Mouse (Mus musculus): ENCODE measurements around the gene Senp5. TPM values are rescaled to one million over a fixed set of nuclear protein-coding genes. Genes with fewer than 3 reads are reported as not detected.

The Senp5 gene
- polyA plus RNA-seq, 1 experiment from 2014 or later: 13.1 TPM

DNA sequence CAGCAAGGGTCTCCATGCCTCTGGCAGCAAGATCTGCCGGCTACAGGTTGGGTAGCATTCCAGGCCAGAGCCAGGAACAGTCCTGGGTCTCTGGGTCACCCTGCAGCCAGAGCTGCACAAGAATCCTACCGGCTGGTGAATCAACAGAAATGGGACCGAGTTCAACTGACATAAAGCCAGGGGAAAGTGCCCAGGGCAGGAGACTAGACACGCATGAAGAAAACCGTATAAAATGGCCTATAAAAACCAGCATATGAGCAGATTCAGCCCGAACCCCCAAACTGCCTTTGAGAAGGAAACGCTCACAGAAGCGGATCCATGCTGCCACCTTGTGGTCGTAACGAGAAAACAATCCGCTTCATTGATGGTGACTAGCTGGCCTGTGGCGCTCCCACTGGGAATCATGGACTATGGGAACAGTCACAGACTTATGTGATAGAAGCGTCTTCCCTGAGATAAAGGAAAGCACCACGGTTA, 84.8 kb downstream of the Senp5 start:
- ATAC-seq: peak; percentile 72
- Histone ChIP-seq H3K36me3 (ENCODE audit: control insufficient read depth, insufficient read depth, low read length) (no peaks in the 10 kb centered on the region), H3K27ac (ENCODE audit: low read depth, low read length) (no peak overlapping the region), H3K9me3 (ENCODE audit: control insufficient read depth, low read length) (no peaks in the 10 kb centered on the region), H3K27me3 (replicated peaks; ENCODE audit: control insufficient read depth, insufficient read depth, low read length) (no peaks in the 10 kb centered on the region), H3K9ac (ENCODE audit: low read depth, low read length) (peak overlapping the region; percentile 51; the same call in 1 of the 2 replicates), H3K4me3 (ENCODE audit: low read length) (no peak overlapping the region), H3K4me2 (ENCODE audit: low read length) (peak overlapping the region; percentile 27), H3K4me1 (ENCODE audit: control insufficient read depth, insufficient read depth, low read depth, low read length) (no peaks in the 10 kb centered on the region)
- WGBS: 1% methylated on average over 14 of the region's 14 CpGs

DNA sequence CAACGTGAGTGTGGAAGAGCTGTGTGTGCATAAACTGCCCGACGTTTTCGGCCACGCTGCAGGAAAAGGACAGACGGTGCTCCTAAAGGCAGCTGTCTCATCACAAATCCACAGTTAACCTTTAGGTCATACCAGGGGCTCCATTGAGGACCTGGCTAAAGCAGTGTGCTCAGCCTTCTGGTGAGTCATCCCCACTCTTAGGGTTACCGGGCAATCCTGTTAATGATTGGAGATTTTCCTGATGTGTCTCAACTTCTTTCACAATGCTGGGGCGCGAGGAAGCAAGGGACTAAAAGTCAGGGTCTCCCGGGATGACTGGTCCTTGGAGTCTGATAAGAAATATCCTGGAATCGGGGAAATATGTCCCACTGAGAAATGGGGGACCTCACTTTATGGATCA, 85.3 kb downstream of the Senp5 start:
- no peaks in the 10 kb centered on the region for H3K9me3 ChIP-seq (ENCODE audit: control insufficient read depth, low read length)
- H3K4me1 ChIP-seq (ENCODE audit: control insufficient read depth, insufficient read depth, low read depth, low read length): no peaks in the 10 kb centered on the region
- H3K27me3 ChIP-seq (replicated peaks; ENCODE audit: control insufficient read depth, insufficient read depth, low read length): no peaks in the 10 kb centered on the region
- no peak overlapping the region for H3K4me2 ChIP-seq (ENCODE audit: low read length)
- ATAC-seq: 0 out of 2 replicates have a peak, but pooled peaks have one; percentile 27
- H3K27ac ChIP-seq (ENCODE audit: low read depth, low read length): no peak overlapping the region
- H3K9ac ChIP-seq (ENCODE audit: low read depth, low read length): no peak overlapping the region
- H3K4me3 ChIP-seq (ENCODE audit: low read length): no peak overlapping the region
- H3K36me3 ChIP-seq (ENCODE audit: control insufficient read depth, insufficient read depth, low read length): no peaks in the 10 kb centered on the region
- 69% methylated on average over 11 of the region's 11 CpGs for WGBS

DNA sequence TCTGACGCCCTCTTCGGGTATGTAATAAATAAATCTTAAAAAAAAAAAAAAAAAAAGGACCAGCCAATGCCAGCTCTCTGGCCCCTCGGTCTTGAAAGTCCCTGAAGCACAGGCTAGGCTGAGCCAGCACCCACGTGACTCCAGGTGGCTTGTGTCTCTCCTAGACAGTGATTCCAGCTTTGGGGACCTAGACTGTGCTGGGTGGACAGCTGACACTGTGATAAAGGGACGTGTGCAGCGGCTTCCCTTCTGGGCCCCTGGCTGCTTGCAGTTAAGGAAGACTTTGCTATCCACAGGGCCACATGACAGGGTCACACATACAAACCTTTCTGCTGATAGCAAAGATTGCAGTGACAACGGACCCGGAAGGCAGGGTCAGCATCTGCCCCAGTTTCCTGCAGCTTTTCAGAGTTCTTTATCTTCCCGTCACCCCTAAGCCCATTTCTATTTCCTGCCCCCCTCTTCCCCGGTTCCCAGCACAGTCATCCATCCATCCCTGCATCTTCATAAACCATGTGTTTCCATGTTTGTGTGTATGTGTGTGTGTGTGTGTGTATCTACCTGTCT, 92.7 kb downstream of the Senp5 start:
- H3K27ac ChIP-seq (ENCODE audit: low read depth, low read length): no peak overlapping the region
- H3K4me1 ChIP-seq (ENCODE audit: control insufficient read depth, insufficient read depth, low read depth, low read length): peaks cover 10% of the 10 kb centered on the region
- H3K9me3 ChIP-seq (ENCODE audit: control insufficient read depth, low read length): no peaks in the 10 kb centered on the region
- H3K27me3 ChIP-seq (replicated peaks; ENCODE audit: control insufficient read depth, insufficient read depth, low read length): no peaks in the 10 kb centered on the region
- H3K9ac ChIP-seq (ENCODE audit: low read depth, low read length): no peak overlapping the region
- no peak overlapping the region for H3K4me2 ChIP-seq (ENCODE audit: low read length)
- H3K36me3 ChIP-seq (ENCODE audit: control insufficient read depth, insufficient read depth, low read length): no peaks in the 10 kb centered on the region
- no peak for ATAC-seq
- 80% methylated on average over 10 of the region's 10 CpGs for WGBS
- no peak overlapping the region for H3K4me3 ChIP-seq (ENCODE audit: low read length)

Small RNAs within 50 kb of the gene (microRNA-seq; reads per million reads assigned to microRNA genes)
- not detected for gene Gm26269

Other genes with a start within 250 kb of the Senp5 start
- gene Meltf, start 124.5 kb downstream of the Senp5 start, polyA plus RNA-seq (2015; fragmentation: Nextera tagmentation; extraction: Ambion mirVana): 0.29 and 0.42 TPM in 2 replicates
- 4.1 and 5.2 TPM in 2 replicates for gene Pigz, start 69.4 kb downstream of the Senp5 start, polyA plus RNA-seq (2015; fragmentation: Nextera tagmentation; extraction: Ambion mirVana)
- 128 and 132 TPM in 2 replicates for gene 0610012G03Rik, start 54.8 kb downstream of the Senp5 start, polyA plus RNA-seq (2015; fragmentation: Nextera tagmentation; extraction: Ambion mirVana)
- 91.7 and 95.0 TPM in 2 replicates for gene Ncbp2, start 54.8 kb downstream of the Senp5 start, polyA plus RNA-seq (2015; fragmentation: Nextera tagmentation; extraction: Ambion mirVana)
- 24.9 and 29.9 TPM in 2 replicates for gene Pak2, start 76.1 kb upstream of the Senp5 start, polyA plus RNA-seq (2015; fragmentation: Nextera tagmentation; extraction: Ambion mirVana)
- 94.0 and 94.8 TPM in 2 replicates for gene Pigx, start 96.5 kb upstream of the Senp5 start, polyA plus RNA-seq (2015; fragmentation: Nextera tagmentation; extraction: Ambion mirVana)
- 48.0 and 51.0 TPM in 2 replicates for gene Cep19, start 96.5 kb upstream of the Senp5 start, polyA plus RNA-seq (2015; fragmentation: Nextera tagmentation; extraction: Ambion mirVana)
- 7.7 and 9.7 TPM in 2 replicates for gene Nrros, start 162.3 kb upstream of the Senp5 start, polyA plus RNA-seq (2015; fragmentation: Nextera tagmentation; extraction: Ambion mirVana)
- gene Bex6, start 176.5 kb upstream of the Senp5 start, polyA plus RNA-seq (2015; fragmentation: Nextera tagmentation; extraction: Ambion mirVana): not detected in 2 replicates
- gene Fbxo45, start 243.9 kb upstream of the Senp5 start, polyA plus RNA-seq (2015; fragmentation: Nextera tagmentation; extraction: Ambion mirVana): 5.6 and 6.0 TPM in 2 replicates
- gene Wdr53, start 243.9 kb upstream of the Senp5 start, polyA plus RNA-seq (2015; fragmentation: Nextera tagmentation; extraction: Ambion mirVana): 14.2 and 15.8 TPM in 2 replicates

Measured in hindbrain, embryonic 16.5 days (tissue).